Comparison of ENCODE assay signal across 19 mouse cellular contexts in genomic region chr16:11596599-11596998, GRCm38 (mm10).
"Had no signal": no experiment of that assay in that cellular context is flagged by ENCODE, and none has a peak within 500 bp of the region (broad histone marks: within the 10 kb centered on the region; RNA-seq: fewer than 3 reads in every experiment).

No protein-coding gene starts in this region.

- H3K4me2 ChIP-seq: lung, embryonic 14.5 days; midbrain, embryonic 12.5 days; neural tube, embryonic 13.5 days; neural tube, embryonic 15.5 days; stomach, embryonic 15.5 days had no signal

- H3K36me3 ChIP-seq: midbrain, embryonic 10.5 days; midbrain, embryonic 12.5 days; neural tube, embryonic 13.5 days; neural tube, embryonic 15.5 days; stomach, embryonic 15.5 days had no signal

- H3K4me3 ChIP-seq: midbrain, embryonic 10.5 days; midbrain, embryonic 12.5 days; myocyte; neural tube, embryonic 13.5 days; neural tube, embryonic 15.5 days; stomach, embryonic 15.5 days had no signal

- H3K27me3 ChIP-seq: midbrain, embryonic 12.5 days; neural tube, embryonic 13.5 days; neural tube, embryonic 15.5 days; stomach, embryonic 15.5 days had no signal

- H3K9me3 ChIP-seq: midbrain, embryonic 10.5 days; midbrain, embryonic 12.5 days; neural tube, embryonic 13.5 days; neural tube, embryonic 15.5 days; stomach, embryonic 15.5 days had no signal

- H3K4me1 ChIP-seq: midbrain, embryonic 12.5 days; stomach, embryonic 15.5 days had no signal

- H3K9ac ChIP-seq: lung, embryonic 14.5 days; midbrain, embryonic 12.5 days; neural tube, embryonic 13.5 days; neural tube, embryonic 15.5 days; stomach, embryonic 15.5 days had no signal

- H3K27ac ChIP-seq: midbrain, embryonic 10.5 days; midbrain, embryonic 12.5 days; neural tube, embryonic 13.5 days; neural tube, embryonic 15.5 days; stomach, embryonic 15.5 days; stomach, postnatal 0 days had no signal

- DNase-seq: lung, adult 18-20 months; lung, embryonic 14.5 days; lung, postnatal 10 days; midbrain, embryonic 14.5 days; retina, postnatal 1 day; right cerebral cortex, adult 18-20 months; right cerebral cortex, postnatal 25 days; right cerebral cortex, postnatal 4 days; thymus, adult 2 months; thymus, postnatal 25 days; thymus, postnatal 4 days had no signal

- ATAC-seq: midbrain, embryonic 16.5 days had no signal
